Mouse (Mus musculus): ENCODE data around the gene Dnaaf5.

Dnaaf5 gene

GRCm38 (mm10) chr5:139199636-139199994 is 49.6 kb downstream of the Dnaaf5 start:
- no peak for DNase-seq (ENCODE audit: low read depth)

DNA sequence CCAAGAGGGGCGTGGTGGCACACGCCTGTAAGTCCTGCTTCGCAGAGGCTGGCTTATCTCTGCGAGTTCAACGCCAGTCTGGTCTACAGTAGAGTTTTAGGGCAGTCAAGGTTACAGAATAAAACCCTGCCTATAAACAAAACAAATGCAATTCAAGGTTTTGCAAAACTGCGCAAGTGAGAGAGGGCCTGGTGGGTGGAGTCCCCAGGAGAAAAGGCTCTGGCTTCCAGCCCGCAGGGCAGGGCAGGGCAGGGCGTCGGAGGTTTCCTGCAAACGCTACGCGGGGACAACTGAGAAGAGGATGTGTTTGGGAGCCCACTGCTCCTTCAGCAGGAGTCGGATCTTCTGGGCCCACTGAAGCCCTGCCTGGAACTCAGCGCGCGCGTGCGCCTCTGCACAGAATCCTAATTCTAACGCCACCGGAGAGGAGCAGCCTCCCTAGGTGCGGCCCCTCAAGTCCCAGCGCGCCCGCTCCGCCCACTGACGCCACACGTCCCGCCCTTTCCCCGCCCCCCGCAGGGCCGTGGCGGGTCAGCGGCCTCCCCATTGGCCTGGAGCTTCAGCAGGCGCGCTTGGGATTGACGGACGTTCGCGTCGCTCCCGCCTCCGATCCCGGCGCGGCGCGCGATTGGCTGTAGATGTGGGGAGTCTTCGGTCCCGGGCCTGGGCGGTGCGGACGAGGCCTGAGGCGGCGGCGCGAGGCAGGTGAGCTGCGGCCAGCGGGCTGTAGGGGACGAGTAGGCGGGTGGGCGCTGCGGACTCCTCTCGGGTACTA is 50.2 kb downstream of the Dnaaf5 start, which contains the start of gene Sun1:
Gene Sun1 (plus strand): TSS at position 643 of the 775 bp plus-strand sequence.
- peak; percentile 94 for DNase-seq (ENCODE audit: low read depth)

DNA sequence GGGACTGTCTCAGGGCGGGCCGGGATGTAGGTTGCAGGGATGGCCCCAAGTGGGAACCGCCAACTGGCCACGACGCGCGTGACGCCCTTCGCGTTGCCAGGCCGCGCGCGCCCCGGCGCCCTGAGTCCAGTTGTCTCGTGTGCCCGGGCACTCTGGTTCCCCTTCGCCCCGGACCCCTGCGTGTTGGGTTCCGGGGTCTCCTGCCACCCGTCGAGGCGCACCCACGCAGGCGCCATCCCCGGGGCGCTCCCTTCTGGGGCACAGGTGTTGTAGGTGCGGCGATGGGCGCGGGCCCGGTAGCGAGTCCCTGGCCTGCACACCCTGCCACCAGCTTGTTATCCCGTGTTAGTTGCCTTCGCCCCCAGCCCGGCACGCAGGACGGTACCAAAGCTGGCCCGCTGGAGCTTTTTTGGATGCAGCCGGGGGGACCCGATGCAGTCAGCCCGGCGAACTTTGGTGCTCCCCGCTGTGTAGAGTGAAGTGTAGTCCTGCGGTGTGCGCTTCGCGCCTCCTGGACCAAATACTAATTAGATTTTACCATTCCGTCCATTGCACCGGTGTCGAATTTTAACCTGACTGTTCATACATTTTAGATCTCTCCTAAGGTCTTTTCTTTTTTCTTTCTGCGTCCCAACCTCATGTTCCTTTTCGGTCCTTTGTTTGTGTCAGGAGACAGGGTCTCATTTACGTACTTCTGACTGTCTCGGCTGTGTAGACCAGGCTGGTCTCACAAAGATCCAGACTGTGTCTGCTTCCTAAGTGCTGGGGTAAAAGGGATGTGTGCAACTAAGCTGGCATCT is 50.9 kb downstream of the Dnaaf5 start:
- DNase-seq (ENCODE audit: low read depth), result no peak

DNA sequence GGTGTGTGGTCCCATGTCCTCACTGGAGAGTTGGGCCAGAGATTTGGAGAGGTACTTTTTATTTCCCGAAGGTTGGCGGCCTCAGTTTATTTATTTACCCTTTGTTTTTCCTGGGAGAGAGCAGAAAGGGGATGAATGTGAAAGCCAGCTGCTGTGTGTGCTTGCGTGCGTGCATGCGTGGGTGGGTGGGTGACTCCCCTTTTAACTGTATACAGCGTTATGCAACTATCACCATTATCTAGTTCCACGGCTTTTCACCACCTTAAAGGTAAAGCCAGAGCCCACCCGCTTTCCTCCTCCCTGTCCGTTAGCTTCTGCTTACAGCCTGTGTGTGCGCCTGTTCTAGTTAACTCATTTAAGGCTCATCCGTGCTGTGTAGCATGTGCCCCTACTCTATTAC is 52.1 kb downstream of the Dnaaf5 start:
- no peak for DNase-seq (ENCODE audit: low read depth)

DNA sequence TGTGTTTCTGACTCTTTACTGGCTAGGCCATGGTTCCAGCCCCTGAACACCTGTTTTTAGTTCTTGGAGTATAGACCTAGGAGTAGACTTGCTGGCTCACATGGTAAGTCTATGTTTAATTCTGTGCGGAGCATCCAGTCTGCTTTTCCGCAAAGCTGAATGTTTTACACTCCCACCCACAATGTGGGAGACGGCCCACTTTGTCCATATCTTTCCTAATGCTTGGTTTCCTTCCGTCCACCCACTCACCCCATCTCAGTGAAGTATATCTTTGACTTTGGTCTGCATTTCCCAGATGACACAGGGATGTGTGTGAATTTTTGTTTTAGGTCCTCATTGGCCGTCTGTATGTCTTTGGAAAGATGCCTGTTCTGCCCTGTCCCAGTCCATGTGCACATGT is 53.3 kb downstream of the Dnaaf5 start:
- DNase-seq (ENCODE audit: low read depth), result no peak

GRCm38 (mm10) chr5:139206081-139206480 is 56.1 kb downstream of the Dnaaf5 start:
- DNase-seq (ENCODE audit: low read depth), result no peak

DNA sequence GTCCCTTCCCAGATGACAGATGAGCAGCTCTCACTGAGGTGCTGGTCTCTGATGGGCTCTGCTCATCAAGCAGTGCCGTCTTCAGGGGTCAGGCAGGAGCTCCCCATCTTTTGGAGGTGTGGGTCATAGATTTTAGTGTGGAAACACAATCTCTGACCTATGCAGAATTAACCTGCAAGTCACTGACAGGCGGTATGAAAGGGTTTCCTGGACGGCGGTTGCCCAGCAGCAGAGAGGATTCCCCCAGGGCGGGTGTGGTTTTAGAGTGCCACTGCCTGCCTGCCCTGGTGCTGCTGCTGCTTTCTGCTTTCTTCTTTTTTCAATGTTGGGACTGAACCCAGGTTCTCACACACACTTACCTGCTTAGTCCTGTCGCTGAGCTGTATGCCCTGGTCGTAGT is 56.5 kb downstream of the Dnaaf5 start:
- DNase-seq (ENCODE audit: low read depth), result no peak

DNA sequence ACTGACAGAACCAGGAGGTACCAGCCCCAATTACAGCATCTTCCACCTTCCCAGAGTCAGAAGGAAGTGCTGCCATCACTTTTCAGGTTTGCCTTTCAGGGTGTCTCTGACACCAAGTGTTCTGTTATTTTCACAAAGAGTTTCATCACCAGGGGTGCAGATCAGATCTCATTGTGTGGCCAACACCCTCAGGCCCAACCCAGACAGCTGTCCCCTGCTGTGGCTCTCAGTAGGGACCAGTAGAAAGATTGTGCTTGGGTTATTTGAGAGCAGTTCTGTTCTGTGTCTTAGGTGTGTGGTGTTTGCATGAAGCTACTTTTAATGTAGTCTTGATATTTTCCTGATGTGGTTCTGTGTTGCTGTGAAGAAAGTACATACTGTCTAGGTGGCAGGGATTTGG is 58.2 kb downstream of the Dnaaf5 start:
- no peak for DNase-seq (ENCODE audit: low read depth)

DNA sequence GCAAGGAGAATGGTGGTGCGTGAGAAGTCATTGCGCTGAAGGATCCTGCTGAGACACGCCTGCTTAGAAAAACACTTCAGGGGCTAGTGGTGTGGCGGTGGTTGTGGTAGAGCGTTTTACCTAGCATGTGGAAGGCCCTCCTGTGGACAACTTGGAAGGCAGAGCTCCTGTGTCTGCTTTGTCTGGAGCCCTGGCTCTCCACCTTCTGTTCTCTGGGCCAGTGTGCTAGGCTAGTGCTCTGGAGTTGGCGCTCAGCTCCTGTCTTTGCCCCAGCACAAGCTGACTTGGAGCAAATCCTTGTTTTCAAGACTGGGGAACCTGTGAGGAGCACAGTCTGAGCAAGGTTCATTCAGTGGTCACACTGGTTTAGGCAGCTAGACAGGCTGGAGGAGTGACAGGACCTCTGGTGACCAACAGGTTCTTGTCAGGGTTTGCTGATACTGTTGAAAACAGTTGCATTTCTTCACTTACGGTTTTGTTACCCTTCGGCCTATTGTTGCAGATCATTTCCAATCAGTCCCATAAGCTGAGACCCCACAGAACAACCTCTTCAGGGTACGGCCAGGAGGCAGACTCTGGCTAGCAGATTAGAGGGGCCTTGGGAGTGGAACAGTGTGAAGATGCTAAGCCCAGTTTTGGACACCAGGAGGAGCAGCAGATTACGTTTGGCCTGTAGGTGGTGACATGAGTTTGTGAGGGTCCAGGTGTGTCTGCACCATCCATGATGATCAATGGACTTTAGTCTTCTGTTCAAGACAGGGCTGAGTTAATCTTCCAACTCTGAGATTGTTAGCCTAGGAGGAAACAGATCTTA is 59.1 kb downstream of the Dnaaf5 start:
- DNase-seq (ENCODE audit: low read depth), result no peak

- no peak for DNase-seq (ENCODE audit: low read depth)
These were observed 59.6 kb downstream of the Dnaaf5 start for GRCm38 (mm10) chr5:139209685-139210026.

DNA sequence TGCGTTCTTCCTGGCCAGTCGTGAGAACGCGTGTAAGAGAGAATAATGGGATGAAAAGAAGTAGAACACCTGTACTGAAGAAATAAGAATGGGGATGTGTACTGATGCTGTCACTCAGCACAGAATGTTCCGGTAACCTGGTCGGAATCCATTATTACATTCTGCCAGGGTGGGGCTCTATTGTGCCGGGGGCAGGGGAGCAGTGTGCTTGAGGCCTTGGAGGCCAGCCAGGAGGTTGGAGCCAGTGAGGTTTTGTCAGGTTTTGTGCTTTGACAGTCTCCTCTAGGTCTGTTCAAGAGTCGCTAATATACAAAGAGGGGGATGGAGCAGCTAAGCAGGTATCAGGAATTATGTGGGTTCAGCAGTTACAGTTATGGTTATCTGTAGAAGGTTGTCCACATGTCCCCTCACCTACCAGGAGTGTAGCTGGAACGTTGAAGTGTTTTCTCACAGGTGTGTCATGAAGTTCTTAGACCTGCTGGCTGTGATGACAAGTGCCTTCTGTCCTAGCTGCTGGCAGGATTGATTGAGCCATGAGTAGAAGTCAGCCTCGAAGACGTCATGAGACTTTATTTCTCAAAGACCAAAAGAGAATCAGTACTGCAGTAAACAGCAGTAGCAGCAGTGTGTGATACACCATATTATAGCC is 61.8 kb downstream of the Dnaaf5 start:
- DNase-seq (ENCODE audit: low read depth), result no peak

GRCm38 (mm10) chr5:139214298-139214697 is 64.3 kb downstream of the Dnaaf5 start:
- no peak for DNase-seq (ENCODE audit: low read depth)

GRCm38 (mm10) chr5:139215184-139215583 is 65.2 kb downstream of the Dnaaf5 start:
- no peak for DNase-seq (ENCODE audit: low read depth)

DNA sequence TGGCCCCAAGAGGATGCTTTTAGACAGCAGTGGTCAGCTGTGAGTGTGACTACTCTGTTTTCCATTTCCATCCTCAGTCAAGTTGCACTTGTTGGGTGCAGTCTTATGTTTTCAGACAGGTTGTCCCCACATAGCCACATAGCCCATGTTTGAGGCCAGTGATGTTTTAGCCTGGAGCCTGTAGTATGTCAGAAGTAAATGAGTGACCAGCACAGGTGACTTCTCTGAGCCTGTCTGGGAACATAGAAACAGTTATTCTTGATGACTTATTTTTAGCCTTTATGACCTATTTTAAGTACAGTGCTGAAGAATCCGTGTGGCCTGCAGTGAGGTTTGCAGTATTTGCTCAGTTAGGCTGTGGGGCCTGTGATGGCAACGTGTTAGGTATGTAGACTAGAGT is 66.1 kb downstream of the Dnaaf5 start:
- DNase-seq (ENCODE audit: low read depth), result no peak

DNA sequence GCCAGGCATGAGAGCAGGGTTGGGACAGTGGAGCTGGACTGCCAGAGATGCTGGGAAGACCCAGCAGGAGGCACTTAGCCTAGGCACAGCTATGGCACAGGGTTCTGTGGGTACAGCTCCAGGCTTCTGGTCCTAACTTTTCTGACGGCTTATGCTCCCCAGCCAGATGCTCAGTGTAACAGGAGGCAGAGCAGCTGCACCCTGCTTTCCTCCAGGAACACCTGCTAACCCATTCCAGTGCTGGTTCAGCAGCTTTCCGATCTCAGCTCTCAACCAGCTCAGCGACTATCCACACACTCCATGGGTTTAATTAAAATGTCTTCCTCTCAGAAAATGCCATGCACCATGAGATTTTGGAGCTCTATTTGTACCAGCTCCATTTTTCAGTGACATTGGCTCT is 66.8 kb downstream of the Dnaaf5 start:
- no peak for DNase-seq (ENCODE audit: low read depth)

GRCm38 (mm10) chr5:139220006-139220515 is 70.0 kb downstream of the Dnaaf5 start:
- no peak for DNase-seq (ENCODE audit: low read depth)

- DNase-seq (ENCODE audit: low read depth), result no peak
These were observed 70.6 kb downstream of the Dnaaf5 start for GRCm38 (mm10) chr5:139220610-139221009.

DNA sequence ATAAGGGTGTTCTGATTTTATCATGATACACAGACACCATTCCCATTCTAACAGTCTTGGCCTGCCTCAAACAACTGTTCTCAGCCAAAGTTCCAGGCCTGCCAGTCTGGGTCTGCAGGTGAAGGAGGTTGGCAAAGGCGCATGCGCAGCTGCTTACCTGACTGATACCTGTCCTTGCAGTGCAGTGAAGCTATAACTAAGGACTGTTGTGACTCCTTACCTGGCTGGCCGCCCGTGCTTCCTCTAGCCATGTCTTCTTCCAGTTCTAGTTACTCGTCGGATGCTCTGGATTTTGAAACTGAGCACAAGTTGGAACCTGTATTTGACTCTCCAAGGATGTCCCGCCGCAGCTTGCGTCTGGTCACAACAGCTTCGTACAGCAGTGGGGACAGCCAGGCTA is 73.3 kb downstream of the Dnaaf5 start:
- no peak for DNase-seq (ENCODE audit: low read depth)

DNA sequence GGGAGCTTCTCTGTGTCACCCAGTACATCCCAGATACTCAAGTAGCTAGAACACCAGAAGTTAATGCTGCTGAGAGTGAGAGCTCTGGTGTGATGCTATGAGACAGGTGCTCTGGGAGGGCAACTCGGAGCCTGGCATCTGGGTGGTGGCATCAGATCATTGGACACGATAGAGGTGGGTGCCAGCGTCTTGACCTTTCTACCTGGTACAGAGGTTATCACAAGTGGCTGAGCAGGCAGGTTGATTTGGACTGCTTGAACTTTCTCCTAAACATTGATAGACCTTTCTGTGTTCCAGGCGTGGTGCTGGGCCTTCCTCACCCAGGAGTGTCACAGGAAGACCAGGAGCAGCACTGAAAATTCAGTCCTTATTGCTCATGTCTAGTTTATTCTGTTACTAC is 77.2 kb downstream of the Dnaaf5 start:
- DNase-seq (ENCODE audit: low read depth), result no peak

DNA sequence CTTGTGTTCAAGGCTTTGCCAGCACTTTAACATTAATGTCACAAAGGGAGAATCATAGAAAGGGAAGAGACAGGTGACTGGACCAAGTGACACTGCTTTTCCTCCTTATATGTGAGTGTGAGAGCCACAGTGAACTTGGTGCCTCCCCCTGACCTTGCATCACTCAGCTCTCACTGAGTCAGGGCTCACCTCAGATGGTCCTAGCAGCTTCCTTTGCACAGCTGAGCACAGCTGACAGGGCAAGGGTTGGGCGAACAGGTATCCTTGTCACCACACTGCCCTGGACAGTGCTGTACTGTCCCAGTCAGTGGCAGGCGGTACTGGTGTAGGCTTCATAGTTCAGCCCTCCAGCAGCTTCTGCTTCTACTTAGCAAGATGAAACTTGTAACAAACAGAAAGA is 77.6 kb downstream of the Dnaaf5 start:
- no peak for DNase-seq (ENCODE audit: low read depth)

DNA sequence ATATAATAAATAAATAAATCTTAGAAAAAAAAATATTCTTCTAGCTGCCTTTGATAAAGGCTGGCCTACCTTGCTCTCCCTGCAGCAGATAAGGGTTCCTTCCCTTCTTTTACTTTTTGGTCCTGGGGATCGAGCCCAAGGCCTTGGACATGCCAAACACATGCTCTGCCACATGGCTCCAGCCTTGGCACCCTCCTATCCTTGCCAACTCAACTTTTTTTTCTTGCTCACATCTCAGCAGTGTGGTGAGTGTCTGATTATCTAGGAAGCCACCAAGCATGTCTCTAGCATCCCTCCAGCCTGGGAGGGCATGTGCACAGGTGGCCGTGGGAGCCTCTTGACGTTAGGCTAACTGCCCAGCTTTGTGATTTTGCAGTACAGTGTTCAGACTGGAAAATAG is 78.3 kb downstream of the Dnaaf5 start:
- DNase-seq (ENCODE audit: low read depth), result no peak

DNA sequence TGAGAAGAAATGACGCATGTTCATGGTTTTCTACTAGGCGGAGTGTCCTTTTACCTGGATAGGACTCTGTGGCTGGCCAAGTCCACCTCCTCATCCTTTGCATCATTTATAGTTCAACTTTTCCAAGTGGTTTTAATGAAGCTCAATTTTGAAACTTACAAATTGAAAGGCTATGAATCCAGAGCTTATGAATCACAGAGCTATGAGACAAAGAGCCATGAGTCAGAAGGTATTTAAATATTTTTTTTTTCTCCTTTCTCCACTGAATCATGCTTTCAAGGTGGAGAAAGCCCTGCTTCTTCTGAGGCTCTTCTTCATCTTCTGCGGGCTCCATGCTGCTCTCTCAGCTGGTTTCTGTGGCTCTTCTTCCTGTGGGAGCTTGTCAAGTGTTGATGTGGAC is 79.7 kb downstream of the Dnaaf5 start:
- DNase-seq (ENCODE audit: low read depth), result no peak

Data from c-Kit-positive CD71-negative TER-119-negative erythroid progenitor cells, embryonic 14.5 days (primary cell).